Mouse (Mus musculus): ENCODE measurements around the gene Iqca. TPM values are rescaled to one million over a fixed set of nuclear protein-coding genes. Genes with fewer than 3 reads are reported as not detected.

Gene Iqca
- polyA plus RNA-seq, 1 experiment from 2014 or later: 0.29 TPM

GRCm38 (mm10) chr1:90162379-90162857 lies 9.2 kb upstream of the Iqca start:
- 63% methylated on average over 13 of the region's 13 CpGs for WGBS
- H3K27ac ChIP-seq (ENCODE audit: low read depth, low read length): no peak overlapping the region
- H3K9ac ChIP-seq (ENCODE audit: low read length): no peak overlapping the region
- no peak overlapping the region for H3K4me2 ChIP-seq (ENCODE audit: low read depth, low read length, severe bottlenecking)
- H3K27me3 ChIP-seq (ENCODE audit: control insufficient read depth, insufficient read depth, low read length): no peaks in the 10 kb centered on the region
- H3K9me3 ChIP-seq (ENCODE audit: control insufficient read depth, low read length): no peaks in the 10 kb centered on the region
- no peak for DNase-seq (ENCODE audit: low spot score)
- ATAC-seq (replicated peaks; ENCODE audit: low FRiP score): no peak
- no peaks in the 10 kb centered on the region for H3K36me3 ChIP-seq (ENCODE audit: control insufficient read depth, insufficient read depth, low read length)
- H3K4me1 ChIP-seq (replicated peaks; ENCODE audit: control insufficient read depth, insufficient read depth, low read length): peaks cover 3% of the 10 kb centered on the region; the same call in 1 of the 2 replicates
- no peak overlapping the region for H3K4me3 ChIP-seq (ENCODE audit: low read depth, low read length)

DNA sequence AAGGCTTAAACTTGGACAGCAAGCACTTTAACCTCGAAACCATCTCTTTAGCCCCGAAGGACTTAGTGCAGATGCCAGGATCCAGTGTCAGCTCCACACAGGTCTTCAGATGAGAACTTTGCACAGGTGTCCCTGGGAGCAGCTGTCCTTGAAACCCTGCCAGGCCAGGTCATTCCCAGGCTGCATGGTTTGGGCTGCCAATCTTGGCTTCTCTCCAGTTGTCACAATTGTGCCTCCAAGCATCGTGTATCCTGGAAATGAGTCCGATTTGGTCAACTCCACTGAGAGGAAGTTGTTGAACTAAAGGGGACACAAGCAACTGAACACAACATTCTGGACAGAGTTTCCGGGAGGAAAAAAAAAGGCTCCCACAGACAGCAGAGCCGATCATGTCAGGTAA lies 8.4 kb upstream of the Iqca start:
- no peak overlapping the region for H3K27ac ChIP-seq (ENCODE audit: low read depth, low read length)
- DNase-seq (ENCODE audit: low spot score) (no peak), ATAC-seq (replicated peaks; ENCODE audit: low FRiP score) (no peak)
- H3K4me2 ChIP-seq (ENCODE audit: low read depth, low read length, severe bottlenecking): no peak overlapping the region
- H3K9ac ChIP-seq (ENCODE audit: low read length): no peak overlapping the region
- H3K4me1 ChIP-seq (replicated peaks; ENCODE audit: control insufficient read depth, insufficient read depth, low read length): peaks cover 3% of the 10 kb centered on the region; the same call in 1 of the 2 replicates
- no peaks in the 10 kb centered on the region for H3K36me3 ChIP-seq (ENCODE audit: control insufficient read depth, insufficient read depth, low read length)
- no peaks in the 10 kb centered on the region for H3K9me3 ChIP-seq (ENCODE audit: control insufficient read depth, low read length)
- 89% methylated on average over 6 of the region's 6 CpGs for WGBS
- H3K4me3 ChIP-seq (ENCODE audit: low read depth, low read length): no peak overlapping the region
- H3K27me3 ChIP-seq (ENCODE audit: control insufficient read depth, insufficient read depth, low read length): no peaks in the 10 kb centered on the region

DNA sequence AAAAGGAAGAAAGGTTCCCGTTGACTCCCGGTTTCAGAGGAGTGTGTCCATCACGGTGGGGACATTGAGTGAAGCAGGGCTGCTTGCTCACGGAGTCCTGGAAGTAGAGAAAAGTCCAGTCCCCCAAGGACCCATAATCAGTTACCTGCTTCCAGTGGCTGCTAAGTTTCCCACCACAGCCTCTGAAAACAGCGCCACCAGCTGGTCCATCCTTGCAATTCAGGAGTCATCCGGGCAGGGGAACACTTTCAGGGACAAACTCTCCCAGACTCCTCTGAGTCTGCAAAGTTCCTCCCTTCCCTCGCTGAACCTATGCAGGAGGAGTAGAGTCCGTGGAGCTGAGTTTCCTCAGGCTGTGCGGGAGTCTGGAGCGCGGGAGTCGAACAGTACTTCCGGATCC lies 6.7 kb upstream of the Iqca start:
- peak; percentile 56 for DNase-seq (ENCODE audit: low spot score)
- H3K27ac ChIP-seq (ENCODE audit: low read depth, low read length): no peak overlapping the region
- ATAC-seq (replicated peaks; ENCODE audit: low FRiP score): no peak

DNA sequence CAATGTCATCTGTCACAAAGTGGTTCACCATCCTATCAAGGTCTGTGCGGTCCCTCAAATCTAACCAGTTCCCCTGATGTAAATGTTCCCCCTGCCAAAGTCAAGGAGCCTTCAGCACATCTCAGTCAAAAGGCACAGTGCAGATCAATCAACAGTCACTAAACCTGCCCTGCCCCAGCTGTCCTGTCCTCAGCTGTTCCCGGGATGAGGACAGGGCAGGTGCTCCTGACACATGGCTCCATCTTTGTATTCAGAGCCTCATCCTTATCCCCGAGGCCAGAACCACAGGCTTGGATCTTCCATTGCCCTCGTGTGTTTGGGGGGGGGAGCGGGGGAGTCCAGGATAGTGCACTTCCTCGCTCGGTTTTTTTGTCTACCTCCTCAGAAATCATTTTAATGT lies 3.4 kb upstream of the Iqca start:
- no peak for ATAC-seq (replicated peaks; ENCODE audit: low FRiP score)
- 81% methylated on average over 7 of the region's 7 CpGs for WGBS
- Histone ChIP-seq H3K27me3 (ENCODE audit: control insufficient read depth, insufficient read depth, low read length) (no peaks in the 10 kb centered on the region), H3K36me3 (ENCODE audit: control insufficient read depth, insufficient read depth, low read length) (no peaks in the 10 kb centered on the region), H3K9ac (ENCODE audit: low read length) (no peak overlapping the region), H3K4me3 (ENCODE audit: low read depth, low read length) (no peak overlapping the region), H3K9me3 (ENCODE audit: control insufficient read depth, low read length) (no peaks in the 10 kb centered on the region), H3K4me1 (replicated peaks; ENCODE audit: control insufficient read depth, insufficient read depth, low read length) (peaks cover 6% of the 10 kb centered on the region), H3K4me2 (ENCODE audit: low read depth, low read length, severe bottlenecking) (no peak overlapping the region), H3K27ac (ENCODE audit: low read depth, low read length) (no peak overlapping the region)
- no peak for DNase-seq (ENCODE audit: low spot score)

More for the DNA sequence above, 6.7 kb upstream of the Iqca start:
- Histone ChIP-seq H3K4me3 (ENCODE audit: low read depth, low read length) (no peak overlapping the region), H3K36me3 (ENCODE audit: control insufficient read depth, insufficient read depth, low read length) (no peaks in the 10 kb centered on the region), H3K4me2 (ENCODE audit: low read depth, low read length, severe bottlenecking) (no peak overlapping the region), H3K27me3 (ENCODE audit: control insufficient read depth, insufficient read depth, low read length) (no peaks in the 10 kb centered on the region), H3K9ac (ENCODE audit: low read length) (no peak overlapping the region), H3K4me1 (replicated peaks; ENCODE audit: control insufficient read depth, insufficient read depth, low read length) (peaks cover 3% of the 10 kb centered on the region; the same call in 1 of the 2 replicates), H3K9me3 (ENCODE audit: control insufficient read depth, low read length) (no peaks in the 10 kb centered on the region)
- 37% methylated on average over 13 of the region's 13 CpGs for WGBS

DNA sequence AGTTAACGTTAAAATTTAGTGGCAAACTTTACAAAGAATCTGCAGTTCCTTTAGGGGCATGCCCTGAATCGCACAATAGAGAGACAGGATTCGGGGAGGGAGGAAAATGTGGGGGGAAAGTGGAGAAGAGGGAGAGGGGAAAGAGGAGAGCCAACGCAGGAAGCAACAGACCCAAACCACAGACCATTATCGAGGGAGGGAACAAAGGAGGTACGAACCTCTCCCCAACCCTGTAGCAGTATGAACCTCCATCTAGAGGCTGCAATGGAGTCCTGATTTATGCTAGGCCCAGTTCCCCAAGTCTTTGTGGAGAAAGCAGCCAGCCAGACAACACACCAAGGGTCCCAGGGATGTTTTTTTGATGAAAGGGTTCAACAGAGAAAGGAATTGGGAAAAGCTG lies 586 bp upstream of the Iqca start:
- Histone ChIP-seq H3K27me3 (ENCODE audit: control insufficient read depth, insufficient read depth, low read length) (no peaks in the 10 kb centered on the region), H3K27ac (ENCODE audit: low read depth, low read length) (no peak overlapping the region), H3K9ac (ENCODE audit: low read length) (peak overlapping the region; percentile 30), H3K4me2 (ENCODE audit: low read depth, low read length, severe bottlenecking) (peak overlapping the region; percentile 42; the same call in 1 of the 2 replicates), H3K36me3 (ENCODE audit: control insufficient read depth, insufficient read depth, low read length) (no peaks in the 10 kb centered on the region), H3K4me3 (ENCODE audit: low read depth, low read length) (peak overlapping the region; percentile 2; the same call in 1 of the 2 replicates), H3K4me1 (replicated peaks; ENCODE audit: control insufficient read depth, insufficient read depth, low read length) (peaks cover 6% of the 10 kb centered on the region), H3K9me3 (ENCODE audit: control insufficient read depth, low read length) (no peaks in the 10 kb centered on the region; the same call in 1 of the 2 replicates)
- 9% methylated on average over 6 of the region's 6 CpGs for WGBS
- ATAC-seq (replicated peaks; ENCODE audit: low FRiP score): peak; percentile 43; the same call in 1 of the 2 replicates
- no peak for DNase-seq (ENCODE audit: low spot score)

GRCm38 (mm10) chr1:90139729-90140128 lies 13.5 kb downstream of the Iqca start:
- no peaks in the 10 kb centered on the region for H3K9me3 ChIP-seq (ENCODE audit: control insufficient read depth, low read length)
- no peak for ATAC-seq (replicated peaks; ENCODE audit: low FRiP score)
- no peak overlapping the region for H3K9ac ChIP-seq (ENCODE audit: low read length)
- H3K27ac ChIP-seq (ENCODE audit: low read depth, low read length): no peak overlapping the region
- no peaks in the 10 kb centered on the region for H3K27me3 ChIP-seq (ENCODE audit: control insufficient read depth, insufficient read depth, low read length)
- H3K4me2 ChIP-seq (ENCODE audit: low read depth, low read length, severe bottlenecking): no peak overlapping the region
- DNase-seq (ENCODE audit: low spot score): no peak
- H3K4me3 ChIP-seq (ENCODE audit: low read depth, low read length): no peak overlapping the region
- H3K4me1 ChIP-seq (replicated peaks; ENCODE audit: control insufficient read depth, insufficient read depth, low read length): no peaks in the 10 kb centered on the region; the same call in 1 of the 2 replicates
- no peaks in the 10 kb centered on the region for H3K36me3 ChIP-seq (ENCODE audit: control insufficient read depth, insufficient read depth, low read length)
- WGBS: 94% methylated on average over 8 of the region's 8 CpGs

DNA sequence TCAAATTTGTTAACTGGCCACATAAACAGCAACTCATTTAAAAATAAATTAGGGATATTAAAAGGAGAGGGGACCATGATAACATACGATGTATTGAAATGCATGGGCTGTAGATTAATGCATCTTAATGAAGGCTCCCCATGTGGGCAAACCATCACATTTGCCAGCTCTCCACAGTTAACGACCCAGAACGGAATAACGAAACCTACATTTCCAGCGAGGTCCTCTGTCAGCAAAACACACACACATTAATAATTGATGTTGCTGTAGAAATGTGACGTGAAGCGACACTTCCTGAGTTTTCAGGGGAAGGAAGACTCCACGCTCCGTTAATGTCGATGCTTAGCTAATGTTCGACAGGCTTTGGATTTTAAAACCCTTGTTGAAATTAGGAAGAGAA lies 20.8 kb downstream of the Iqca start:
- no peak overlapping the region for H3K4me2 ChIP-seq (ENCODE audit: low read depth, low read length, severe bottlenecking)
- H3K4me3 ChIP-seq (ENCODE audit: low read depth, low read length): no peak overlapping the region
- H3K9me3 ChIP-seq (ENCODE audit: control insufficient read depth, low read length): no peaks in the 10 kb centered on the region
- DNase-seq (ENCODE audit: low spot score) (no peak), ATAC-seq (replicated peaks; ENCODE audit: low FRiP score) (no peak)
- H3K4me1 ChIP-seq (replicated peaks; ENCODE audit: control insufficient read depth, insufficient read depth, low read length): no peaks in the 10 kb centered on the region; the same call in 1 of the 2 replicates
- H3K36me3 ChIP-seq (ENCODE audit: control insufficient read depth, insufficient read depth, low read length): no peaks in the 10 kb centered on the region
- no peaks in the 10 kb centered on the region for H3K27me3 ChIP-seq (ENCODE audit: control insufficient read depth, insufficient read depth, low read length)
- 67% methylated on average over 11 of the region's 11 CpGs for WGBS
- H3K27ac ChIP-seq (ENCODE audit: low read depth, low read length): no peak overlapping the region
- H3K9ac ChIP-seq (ENCODE audit: low read length): no peak overlapping the region

GRCm38 (mm10) chr1:90131982-90132381 lies 21.2 kb downstream of the Iqca start:
- no peaks in the 10 kb centered on the region for H3K9me3 ChIP-seq (ENCODE audit: control insufficient read depth, low read length)
- no peaks in the 10 kb centered on the region for H3K27me3 ChIP-seq (ENCODE audit: control insufficient read depth, insufficient read depth, low read length)
- no peaks in the 10 kb centered on the region; the same call in 1 of the 2 replicates for H3K4me1 ChIP-seq (replicated peaks; ENCODE audit: control insufficient read depth, insufficient read depth, low read length)
- no peak overlapping the region for H3K4me2 ChIP-seq (ENCODE audit: low read depth, low read length, severe bottlenecking)
- no peak overlapping the region for H3K9ac ChIP-seq (ENCODE audit: low read length)
- ATAC-seq (replicated peaks; ENCODE audit: low FRiP score) (no peak), DNase-seq (ENCODE audit: low spot score) (no peak)
- no peaks in the 10 kb centered on the region for H3K36me3 ChIP-seq (ENCODE audit: control insufficient read depth, insufficient read depth, low read length)
- no peak overlapping the region for H3K4me3 ChIP-seq (ENCODE audit: low read depth, low read length)
- 68% methylated on average over 7 of the region's 7 CpGs for WGBS
- H3K27ac ChIP-seq (ENCODE audit: low read depth, low read length): no peak overlapping the region

DNA sequence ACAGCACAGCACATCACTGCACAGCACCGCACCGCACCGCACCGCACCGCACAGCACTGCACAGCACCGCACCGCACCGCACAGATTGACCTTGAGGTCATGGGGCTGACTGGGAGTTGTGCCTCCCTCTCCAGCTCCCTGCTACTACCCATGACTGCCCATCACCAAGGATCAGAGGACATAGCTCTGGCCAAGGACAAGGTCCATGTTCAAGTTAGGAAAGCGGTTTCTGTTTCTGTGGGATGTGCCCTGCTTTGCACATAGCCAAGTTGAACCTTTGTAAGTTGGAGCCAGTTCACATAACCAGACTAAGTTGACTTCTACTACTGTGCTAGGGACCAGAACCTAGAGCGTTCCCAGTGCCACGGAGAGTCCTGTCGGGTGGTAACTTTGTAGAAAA lies 28.6 kb downstream of the Iqca start:
- DNase-seq (ENCODE audit: low spot score) (no peak), ATAC-seq (replicated peaks; ENCODE audit: low FRiP score) (no peak)
- WGBS: 93% methylated on average over 12 of the region's 12 CpGs

More for the DNA sequence above, 28.6 kb downstream of the Iqca start:
- no peak overlapping the region for H3K4me3 ChIP-seq (ENCODE audit: low read depth, low read length)
- H3K9me3 ChIP-seq (ENCODE audit: control insufficient read depth, low read length): no peaks in the 10 kb centered on the region
- H3K27ac ChIP-seq (ENCODE audit: low read depth, low read length): no peak overlapping the region
- H3K36me3 ChIP-seq (ENCODE audit: control insufficient read depth, insufficient read depth, low read length): no peaks in the 10 kb centered on the region
- H3K27me3 ChIP-seq (ENCODE audit: control insufficient read depth, insufficient read depth, low read length): no peaks in the 10 kb centered on the region
- no peak overlapping the region for H3K4me2 ChIP-seq (ENCODE audit: low read depth, low read length, severe bottlenecking)
- no peaks in the 10 kb centered on the region for H3K4me1 ChIP-seq (replicated peaks; ENCODE audit: control insufficient read depth, insufficient read depth, low read length)
- H3K9ac ChIP-seq (ENCODE audit: low read length): no peak overlapping the region
